Mouse (Mus musculus) hindbrain, embryonic 13.5 days (tissue): ENCODE data around the gene Ccdc182. TPM values are rescaled to one million over a fixed set of nuclear protein-coding genes. Genes with fewer than 3 reads are reported as not detected.

ENCODE experiments used
- ATAC-seq: fragments of 200-750 bp; cut with Nextera tagmentation; 2 replicates; pipeline ENCODE4 v1.8.0; 2017; ENCODE audit warnings: moderate TSS enrichment; ENCODE audit not compliant: low FRiP score
- H3K27ac ChIP-seq: fragments of 300-500 bp; sonication (generic); 2 replicates; pipeline ENCODE4 v1.5.1; 2015; ENCODE audit warnings: inconsistent platforms, mild to moderate bottlenecking, moderate library complexity
- H3K27me3 ChIP-seq: fragments of 300-500 bp; sonication (generic); 2 replicates; pipeline ENCODE4 v1.6.1; 2015; ENCODE audit warnings: mild to moderate bottlenecking, inconsistent platforms
- H3K36me3 ChIP-seq: fragments of 300-500 bp; sonication (generic); 2 replicates; pipeline ENCODE4 v1.6.1; 2015; ENCODE audit warnings: mild to moderate bottlenecking, inconsistent platforms
- H3K4me1 ChIP-seq: fragments of 300-500 bp; sonication (generic); replicated peaks from 2 replicates; pipeline ENCODE4 v1.6.1; 2015; ENCODE audit warnings: inconsistent platforms
- H3K4me2 ChIP-seq: fragments of 300-500 bp; sonication (generic); 2 replicates; pipeline ENCODE4 v1.6.1; 2015; ENCODE audit warnings: inconsistent platforms, mild to moderate bottlenecking, moderate library complexity
- H3K4me3 ChIP-seq: fragments of 300-500 bp; sonication (generic); 2 replicates; pipeline ENCODE4 v1.5.1; 2015; ENCODE audit warnings: mild to moderate bottlenecking, inconsistent platforms
- H3K9ac ChIP-seq: fragments of 300-500 bp; sonication (generic); 2 replicates; pipeline ENCODE4 v1.6.1; 2015; ENCODE audit warnings: mild to moderate bottlenecking, inconsistent platforms
- H3K9me3 ChIP-seq: fragments of 300-500 bp; sonication (generic); 2 replicates; pipeline ENCODE4 v1.6.1; 2016; ENCODE audit warnings: inconsistent platforms
- WGBS: fragments of 180-500 bp; shearing (Covaris S2); methylation state at CpG from one replicate; pipeline ENCODE4 v1.1.7; 2015; 5-methylcytosine and 5-hydroxymethylcytosine counted together
- polyA plus RNA-seq: library from polyadenylated mRNA; unstranded; fragments of >200 nt; fragmentation: Nextera tagmentation; extraction: Ambion mirVana; gene quantifications from 2 replicates; pipeline ENCODE4 v1.2.1, GENCODE M21; 2015

Gene Ccdc182
- polyA plus RNA-seq, 1 experiment from 2014 or later: 1.3 TPM

- Histone ChIP-seq H3K27ac (no peak overlapping the region), H3K36me3 (no peaks in the 10 kb centered on the region), H3K27me3 (no peaks in the 10 kb centered on the region), H3K9me3 (peaks cover 1% of the 10 kb centered on the region; the same call in 1 of the 2 replicates), H3K9ac (no peak overlapping the region), H3K4me3 (no peak overlapping the region), H3K4me1 (peaks cover 50% of the 10 kb centered on the region), H3K4me2 (no peak overlapping the region)
- no peak for ATAC-seq
- 52% methylated on average over 5 of the region's 5 CpGs for WGBS
These were observed 29.0 kb upstream of the Ccdc182 start for GRCm38 (mm10) chr11:88264889-88265288.

GRCm38 (mm10) chr11:88266311-88266710 lies 27.5 kb upstream of the Ccdc182 start:
- Histone ChIP-seq H3K27ac (peak overlapping the region; percentile 78), H3K9me3 (no peaks in the 10 kb centered on the region)

GRCm38 (mm10) chr11:88271870-88272269 lies 22.0 kb upstream of the Ccdc182 start:
- Histone ChIP-seq H3K27ac (no peak overlapping the region), H3K4me2 (no peak overlapping the region), H3K9me3 (no peaks in the 10 kb centered on the region), H3K4me3 (no peak overlapping the region), H3K27me3 (no peaks in the 10 kb centered on the region), H3K36me3 (no peaks in the 10 kb centered on the region), H3K9ac (no peak overlapping the region), H3K4me1 (peaks cover 63% of the 10 kb centered on the region)
- ATAC-seq: no peak
- 69% methylated on average over 3 of the region's 3 CpGs for WGBS

More at GRCm38 (mm10) chr11:88266311-88266710, 27.5 kb upstream of the Ccdc182 start:
- H3K27me3 ChIP-seq: no peaks in the 10 kb centered on the region
- H3K36me3 ChIP-seq: no peaks in the 10 kb centered on the region
- no peak overlapping the region for H3K4me2 ChIP-seq
- ATAC-seq: no peak
- peaks cover 49% of the 10 kb centered on the region for H3K4me1 ChIP-seq
- H3K9ac ChIP-seq: no peak overlapping the region
- no peak overlapping the region for H3K4me3 ChIP-seq
- 65% methylated on average over 6 of the region's 6 CpGs for WGBS

- Histone ChIP-seq H3K27ac (peak overlapping the region; percentile 95), H3K27me3 (no peaks in the 10 kb centered on the region), H3K9me3 (no peaks in the 10 kb centered on the region), H3K4me3 (no peak overlapping the region), H3K4me1 (peaks cover 72% of the 10 kb centered on the region), H3K9ac (peak overlapping the region; percentile 56), H3K36me3 (no peaks in the 10 kb centered on the region), H3K4me2 (peak overlapping the region; percentile 29)
- 12% methylated on average over 23 of the region's 23 CpGs for WGBS
- ATAC-seq: peak; percentile 30
These were observed 19.6 kb upstream of the Ccdc182 start for GRCm38 (mm10) chr11:88274111-88274879.

- H3K36me3 ChIP-seq: no peaks in the 10 kb centered on the region
- H3K4me1 ChIP-seq: peaks cover 72% of the 10 kb centered on the region
- peak overlapping the region; percentile 29; the same call in 1 of the 2 replicates for H3K4me2 ChIP-seq
- peak overlapping the region; percentile 95 for H3K27ac ChIP-seq
- H3K27me3 ChIP-seq: no peaks in the 10 kb centered on the region
- H3K4me3 ChIP-seq: no peak overlapping the region
- 7% methylated on average over 13 of the region's 13 CpGs for WGBS
- H3K9me3 ChIP-seq: no peaks in the 10 kb centered on the region
- peak; percentile 78 for ATAC-seq
- 0 out of 2 replicates have a peak overlapping the region, but pooled peaks have one; percentile 56 for H3K9ac ChIP-seq
These were observed 18.9 kb upstream of the Ccdc182 start for GRCm38 (mm10) chr11:88274901-88275498.

GRCm38 (mm10) chr11:88275949-88276348 lies 17.9 kb upstream of the Ccdc182 start:
- 0 out of 2 replicates have a peak overlapping the region, but pooled peaks have one; percentile 4 for H3K4me2 ChIP-seq
- H3K9ac ChIP-seq: peak overlapping the region; percentile 29; the same call in 1 of the 2 replicates
- H3K27ac ChIP-seq: peak overlapping the region; percentile 95
- no peak for ATAC-seq
- 26% methylated on average over 6 of the region's 6 CpGs for WGBS
- H3K4me3 ChIP-seq: no peak overlapping the region
- no peaks in the 10 kb centered on the region for H3K27me3 ChIP-seq
- H3K9me3 ChIP-seq: no peaks in the 10 kb centered on the region
- no peaks in the 10 kb centered on the region for H3K36me3 ChIP-seq
- H3K4me1 ChIP-seq: peaks cover 76% of the 10 kb centered on the region

GRCm38 (mm10) chr11:88276534-88277308 lies 17.1 kb upstream of the Ccdc182 start:
- 14% methylated on average over 19 of the region's 19 CpGs for WGBS
- no peak overlapping the region for H3K9ac ChIP-seq
- ATAC-seq: peak; percentile 32; the same call in 1 of the 2 replicates
- no peak overlapping the region for H3K4me3 ChIP-seq
- peak overlapping the region; percentile 95 for H3K27ac ChIP-seq
- no peak overlapping the region for H3K4me2 ChIP-seq
- no peaks in the 10 kb centered on the region for H3K9me3 ChIP-seq
- peaks cover 76% of the 10 kb centered on the region for H3K4me1 ChIP-seq
- H3K27me3 ChIP-seq: no peaks in the 10 kb centered on the region
- no peaks in the 10 kb centered on the region for H3K36me3 ChIP-seq

- Histone ChIP-seq H3K4me2 (no peak overlapping the region), H3K9ac (no peak overlapping the region), H3K9me3 (no peaks in the 10 kb centered on the region), H3K27me3 (no peaks in the 10 kb centered on the region), H3K27ac (peak overlapping the region; percentile 95), H3K4me3 (no peak overlapping the region), H3K36me3 (no peaks in the 10 kb centered on the region), H3K4me1 (peaks cover 72% of the 10 kb centered on the region)
- 20% methylated on average over 4 of the region's 4 CpGs for WGBS
- no peak for ATAC-seq
These were observed 14.9 kb upstream of the Ccdc182 start for GRCm38 (mm10) chr11:88279006-88279405.

GRCm38 (mm10) chr11:88280426-88280836 lies 13.4 kb upstream of the Ccdc182 start:
- H3K27me3 ChIP-seq: no peaks in the 10 kb centered on the region
- no peaks in the 10 kb centered on the region for H3K36me3 ChIP-seq
- WGBS: 10% methylated on average over 8 of the region's 8 CpGs
- peaks cover 58% of the 10 kb centered on the region for H3K4me1 ChIP-seq
- 0 out of 2 replicates have a peak overlapping the region, but pooled peaks have one; percentile 24 for H3K9ac ChIP-seq
- H3K9me3 ChIP-seq: no peaks in the 10 kb centered on the region
- no peak overlapping the region for H3K4me2 ChIP-seq
- H3K27ac ChIP-seq: peak overlapping the region; percentile 95
- no peak overlapping the region for H3K4me3 ChIP-seq
- ATAC-seq: peak; percentile 74

GRCm38 (mm10) chr11:88281428-88282119 lies 12.3 kb upstream of the Ccdc182 start:
- Histone ChIP-seq H3K4me1 (peaks cover 53% of the 10 kb centered on the region), H3K9ac (no peak overlapping the region), H3K27ac (peak overlapping the region; percentile 95), H3K4me3 (no peak overlapping the region), H3K9me3 (no peaks in the 10 kb centered on the region), H3K36me3 (no peaks in the 10 kb centered on the region), H3K27me3 (no peaks in the 10 kb centered on the region), H3K4me2 (no peak overlapping the region)
- no peak for ATAC-seq
- 39% methylated on average over 8 of the region's 8 CpGs for WGBS

GRCm38 (mm10) chr11:88282516-88282915 lies 11.3 kb upstream of the Ccdc182 start:
- Histone ChIP-seq H3K36me3 (no peaks in the 10 kb centered on the region), H3K27me3 (no peaks in the 10 kb centered on the region), H3K27ac (no peak overlapping the region), H3K9me3 (no peaks in the 10 kb centered on the region), H3K4me1 (peaks cover 43% of the 10 kb centered on the region), H3K4me2 (no peak overlapping the region), H3K4me3 (no peak overlapping the region), H3K9ac (no peak overlapping the region)
- WGBS: 95% methylated on average over 2 of the region's 2 CpGs
- no peak for ATAC-seq
